Mouse (Mus musculus): ENCODE measurements at regions not wholly inside any gene's neighbourhood (a gene's known extent, or its start where the extent isn't known, plus 50 kb on each side); places are given as distances from the start of the nearest gene placed in this dataset.

GRCm38 (mm10) chr16:97234321-97234720, 63.8 kb upstream of the Dscam start:
- DNase-seq: no peak

- no peak for DNase-seq
Measured at GRCm38 (mm10) chr16:97239626-97240025, 69.1 kb upstream of the Dscam start.

GRCm38 (mm10) chr16:97240085-97240484, 69.5 kb upstream of the Dscam start:
- no peak for DNase-seq

- no peak for DNase-seq
Measured at GRCm38 (mm10) chr16:97240859-97241360, 70.4 kb upstream of the Dscam start.

GRCm38 (mm10) chr16:97241639-97242038, 71.1 kb upstream of the Dscam start:
- DNase-seq: no peak

- DNase-seq: no peak
Measured at GRCm38 (mm10) chr16:97250488-97250887, 79.9 kb upstream of the Dscam start.

GRCm38 (mm10) chr16:97252551-97252950, 82.0 kb upstream of the Dscam start:
- no peak for DNase-seq

- DNase-seq: no peak
Measured at GRCm38 (mm10) chr16:97252997-97253635, 82.6 kb upstream of the Dscam start.

- no peak for DNase-seq
Measured at GRCm38 (mm10) chr16:97258821-97259220, 88.3 kb upstream of the Dscam start.

- no peak for DNase-seq
Measured at GRCm38 (mm10) chr16:97263451-97263850, 92.9 kb upstream of the Dscam start.

GRCm38 (mm10) chr16:97270417-97271133, 86.0 kb upstream of the Bace2 start:
- no peak for DNase-seq

GRCm38 (mm10) chr16:97271264-97271663, 85.3 kb upstream of the Bace2 start:
- DNase-seq: no peak

- DNase-seq: peak; percentile 86
Measured at GRCm38 (mm10) chr16:97272035-97272631, 84.4 kb upstream of the Bace2 start.

- no peak for DNase-seq
Measured at GRCm38 (mm10) chr16:97278913-97279312, 77.6 kb upstream of the Bace2 start.

- DNase-seq: no peak
Measured at GRCm38 (mm10) chr16:97281615-97282110, 74.9 kb upstream of the Bace2 start.

GRCm38 (mm10) chr16:97282943-97283342, 73.6 kb upstream of the Bace2 start:
- DNase-seq: no peak

- no peak for DNase-seq
Measured at GRCm38 (mm10) chr16:97285886-97286447, 70.6 kb upstream of the Bace2 start.

GRCm38 (mm10) chr16:97286717-97287116, 69.8 kb upstream of the Bace2 start:
- no peak for DNase-seq

GRCm38 (mm10) chr16:97288634-97289033, 67.9 kb upstream of the Bace2 start:
- no peak for DNase-seq

GRCm38 (mm10) chr16:97292484-97293048, 64.0 kb upstream of the Bace2 start:
- no peak for DNase-seq

GRCm38 (mm10) chr16:97293273-97293672, 63.3 kb upstream of the Bace2 start:
- peak; percentile 74 for DNase-seq

GRCm38 (mm10) chr16:97297140-97297539, 59.4 kb upstream of the Bace2 start:
- no peak for DNase-seq

GRCm38 (mm10) chr16:97304156-97304735, 52.3 kb upstream of the Bace2 start:
- DNase-seq: no peak
